Mouse (Mus musculus): ENCODE data around the gene Lmx1a. TPM values are rescaled to one million over a fixed set of nuclear protein-coding genes. Genes with fewer than 3 reads are reported as not detected.

Gene Lmx1a
- polyA plus RNA-seq (2017; shearing (Covaris generic)) = not detected

GRCm38 (mm10) chr1:167689232-167689261, at the start of gene Lmx1a:
Gene Lmx1a, plus strand, starts transcription at chr1:167689237.
- ATAC-seq = no peak

DNA sequence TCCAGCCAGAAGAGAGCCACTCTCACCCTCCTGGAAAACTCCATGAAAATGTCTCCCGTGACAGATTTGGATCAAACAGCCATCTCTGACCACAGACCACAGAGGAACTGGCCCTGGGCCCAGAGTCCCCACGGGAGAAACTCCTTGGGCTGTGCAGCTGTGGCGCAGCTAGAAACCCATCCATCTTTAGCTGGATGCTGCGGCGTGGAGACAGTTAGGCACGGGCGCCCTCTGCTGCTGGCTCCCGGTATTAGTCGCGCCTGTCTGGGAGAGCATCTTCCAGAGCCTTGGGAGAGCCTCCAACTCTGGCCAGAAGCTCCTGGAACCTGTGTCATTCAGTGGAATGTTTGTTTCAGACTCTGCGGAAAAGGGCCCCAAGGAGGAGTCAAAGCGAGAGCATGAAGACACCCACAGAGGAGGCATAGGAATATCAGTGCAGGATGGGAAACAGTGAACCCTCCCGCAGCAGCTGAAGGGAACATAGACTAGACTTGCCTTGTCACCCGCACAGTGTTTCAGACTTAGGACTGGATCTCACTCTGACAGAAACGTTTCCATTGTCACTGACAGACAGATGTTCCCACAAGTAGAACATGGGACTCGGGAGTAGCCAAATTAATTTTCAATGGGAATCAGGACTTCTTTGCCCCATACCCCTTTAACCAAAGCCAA, 44.0 kb upstream of the Lmx1a start:
- no peak for ATAC-seq

GRCm38 (mm10) chr1:167648670-167649069, 40.4 kb upstream of the Lmx1a start:
- ATAC-seq = no peak

DNA sequence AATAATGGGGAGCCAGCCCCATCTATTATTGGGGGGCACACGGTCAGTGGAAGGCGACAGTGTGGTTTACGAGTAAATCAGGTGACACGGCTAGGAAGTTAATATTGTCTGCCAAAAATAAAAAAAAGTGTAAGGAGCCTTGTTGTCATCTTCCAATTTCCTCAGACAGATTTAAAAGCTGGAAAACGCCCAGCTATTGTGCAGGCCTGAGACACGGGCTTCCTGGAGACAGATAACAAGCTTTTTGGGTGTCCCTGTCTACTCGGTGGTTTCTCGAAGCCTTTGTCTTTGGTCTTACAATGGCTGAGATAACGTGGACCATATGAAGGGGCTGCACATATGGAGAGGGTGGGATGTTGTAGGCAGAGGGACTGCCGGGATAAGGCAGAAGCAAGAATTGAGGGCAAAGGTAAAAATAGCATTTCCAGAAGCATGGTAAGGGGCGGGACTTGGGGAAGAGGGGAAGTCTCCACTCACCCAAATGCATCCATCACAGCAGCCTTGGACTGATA, 39.9 kb upstream of the Lmx1a start:
- ATAC-seq = no peak

DNA sequence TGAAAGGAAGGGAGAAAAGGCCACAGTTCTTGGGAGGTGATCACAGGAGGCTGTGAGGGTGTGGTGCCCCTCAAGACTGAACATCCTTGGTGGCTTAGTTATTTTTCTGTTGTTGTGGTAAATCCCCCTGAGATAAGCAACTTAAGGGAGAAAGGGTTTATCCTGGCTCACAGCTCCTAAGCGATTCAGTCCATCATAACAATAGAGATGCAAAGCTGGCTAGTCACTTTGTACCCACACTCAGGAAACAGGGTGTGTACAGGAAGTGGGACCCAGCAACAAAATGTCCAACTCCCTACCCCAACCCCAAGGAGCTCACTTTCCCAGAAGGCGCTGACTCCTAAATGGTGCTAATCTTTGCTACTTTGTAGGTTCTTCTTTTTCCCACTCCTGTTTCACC, 36.7 kb upstream of the Lmx1a start:
- ATAC-seq = no peak

GRCm38 (mm10) chr1:167659065-167659464, 30.0 kb upstream of the Lmx1a start:
- ATAC-seq = no peak

GRCm38 (mm10) chr1:167660521-167661101, 28.4 kb upstream of the Lmx1a start:
- no peak for ATAC-seq

DNA sequence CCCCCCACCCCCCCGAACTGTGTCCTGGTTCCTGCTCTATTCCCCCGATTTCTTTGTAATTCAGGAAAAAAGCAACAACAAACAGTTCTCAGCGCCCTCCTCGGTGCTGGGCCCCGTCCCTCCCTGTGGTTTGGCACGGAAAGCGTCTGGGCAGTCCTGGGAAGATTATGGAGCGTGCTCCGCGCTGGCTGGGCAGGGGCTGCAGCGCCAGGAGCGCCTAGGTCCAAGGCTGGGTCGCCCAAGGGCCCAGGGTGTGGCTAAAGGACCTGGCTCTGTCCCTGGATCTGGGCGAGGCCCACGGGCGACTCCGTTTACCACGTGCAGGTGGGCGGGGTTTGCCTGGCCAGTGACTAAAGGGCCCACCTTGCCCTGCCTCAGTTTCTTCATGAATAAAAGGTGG, 27.9 kb upstream of the Lmx1a start:
- no peak for ATAC-seq

- ATAC-seq = no peak
Observed at GRCm38 (mm10) chr1:167663136-167663535, 25.9 kb upstream of the Lmx1a start.

DNA sequence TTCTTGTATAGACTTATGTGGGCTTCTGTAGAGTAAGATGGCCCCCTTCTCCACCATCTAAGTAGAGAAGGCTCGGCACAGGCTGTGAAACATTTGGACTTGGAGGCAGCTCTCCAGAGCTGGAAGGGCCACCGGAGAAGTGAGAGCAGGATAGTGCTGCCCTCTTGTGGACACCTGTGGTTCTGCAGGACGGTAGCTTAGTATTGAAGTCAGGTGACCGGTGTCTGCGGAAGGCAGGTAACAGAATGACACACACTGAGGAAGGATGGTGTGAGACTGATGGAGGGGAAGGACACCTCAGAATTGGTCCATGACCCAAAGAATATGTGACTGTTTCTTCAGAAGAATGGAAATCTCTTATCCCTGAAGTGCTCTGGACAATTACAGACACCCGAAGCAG, 19.2 kb upstream of the Lmx1a start:
- no peak for ATAC-seq

GRCm38 (mm10) chr1:167672433-167672987, 16.5 kb upstream of the Lmx1a start:
- ATAC-seq = no peak

DNA sequence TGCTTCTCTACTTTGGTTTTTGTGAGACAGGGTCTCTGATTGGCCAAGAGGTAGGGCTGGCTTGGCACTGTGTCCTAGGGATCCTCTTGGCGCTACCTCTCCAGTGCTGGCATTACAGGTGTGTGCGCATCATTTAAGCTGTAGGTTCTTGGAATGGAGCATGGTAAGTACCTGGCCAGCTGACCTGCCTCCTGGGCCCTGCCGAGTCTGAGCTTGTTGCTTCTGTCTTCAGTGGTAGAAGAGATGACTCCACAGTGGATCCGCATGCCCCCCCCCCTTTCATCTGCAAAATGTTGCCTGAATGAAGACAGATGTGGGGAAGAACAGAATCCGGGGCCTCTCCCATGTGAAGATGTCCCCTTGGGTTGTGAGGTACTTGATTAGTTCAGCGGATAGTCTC, 10.0 kb upstream of the Lmx1a start:
- ATAC-seq = no peak

DNA sequence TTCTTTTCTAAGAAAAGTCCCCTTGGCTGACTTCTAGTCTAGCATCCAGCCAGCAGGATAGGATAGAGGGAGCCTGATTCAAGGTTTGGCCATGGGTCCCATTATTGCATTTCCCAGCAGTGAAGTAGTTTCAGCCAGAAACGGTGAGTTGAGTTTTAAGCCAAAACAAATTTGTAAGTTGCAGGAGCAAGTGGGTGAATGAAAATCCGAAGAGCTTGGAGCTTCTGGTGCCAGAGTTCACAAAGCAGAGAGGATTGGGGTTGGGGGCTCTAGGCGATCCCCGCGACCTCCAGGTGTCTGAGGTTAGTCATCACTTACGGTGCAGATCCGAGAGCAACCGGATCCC, 1.1 kb upstream of the Lmx1a start:
- no peak for ATAC-seq

DNA sequence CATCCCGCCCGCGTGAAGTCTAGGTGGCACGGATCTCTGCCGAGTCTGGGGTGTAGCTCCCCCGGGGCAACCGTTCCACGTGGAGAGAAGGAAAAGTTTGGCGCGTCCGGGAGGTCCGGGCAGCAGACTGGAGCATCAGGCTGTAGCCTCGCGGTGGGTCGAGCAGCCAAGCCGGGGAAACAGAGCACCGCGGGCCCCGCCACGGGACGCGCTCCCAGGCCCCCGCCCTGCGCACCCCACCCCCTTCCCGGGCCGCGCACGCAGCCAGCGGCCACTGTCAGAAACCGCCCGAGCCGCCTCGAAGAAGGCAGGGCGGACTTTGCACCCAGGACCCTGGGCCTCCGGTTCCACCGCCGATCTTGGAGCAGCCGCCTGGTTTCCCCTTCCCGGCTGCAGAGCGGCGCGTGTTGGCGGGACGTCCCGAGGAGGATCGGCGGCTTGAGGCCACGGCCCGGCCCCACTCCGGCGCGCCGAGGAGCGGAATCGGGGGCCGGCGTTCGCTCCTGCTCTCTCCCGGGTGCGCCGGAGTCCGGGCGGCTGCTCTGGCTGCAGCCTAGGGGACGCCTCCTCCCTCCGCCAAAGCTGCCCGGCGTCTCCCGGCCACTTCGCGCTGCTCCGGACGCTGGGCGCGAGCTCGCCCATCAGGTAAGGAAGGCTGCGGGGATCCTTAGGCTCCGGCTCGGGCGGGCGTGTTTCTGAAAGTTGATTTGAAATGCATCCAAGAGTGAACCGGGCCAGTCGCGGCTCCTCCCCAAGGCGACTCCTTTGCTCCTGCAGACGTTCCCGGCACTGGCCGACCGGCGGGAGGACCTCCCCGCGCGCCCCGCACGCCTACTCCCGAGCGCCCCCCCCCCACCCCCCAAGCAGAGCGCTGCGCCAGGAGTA, 448 bp upstream of the Lmx1a start:
- no peak for ATAC-seq

DNA sequence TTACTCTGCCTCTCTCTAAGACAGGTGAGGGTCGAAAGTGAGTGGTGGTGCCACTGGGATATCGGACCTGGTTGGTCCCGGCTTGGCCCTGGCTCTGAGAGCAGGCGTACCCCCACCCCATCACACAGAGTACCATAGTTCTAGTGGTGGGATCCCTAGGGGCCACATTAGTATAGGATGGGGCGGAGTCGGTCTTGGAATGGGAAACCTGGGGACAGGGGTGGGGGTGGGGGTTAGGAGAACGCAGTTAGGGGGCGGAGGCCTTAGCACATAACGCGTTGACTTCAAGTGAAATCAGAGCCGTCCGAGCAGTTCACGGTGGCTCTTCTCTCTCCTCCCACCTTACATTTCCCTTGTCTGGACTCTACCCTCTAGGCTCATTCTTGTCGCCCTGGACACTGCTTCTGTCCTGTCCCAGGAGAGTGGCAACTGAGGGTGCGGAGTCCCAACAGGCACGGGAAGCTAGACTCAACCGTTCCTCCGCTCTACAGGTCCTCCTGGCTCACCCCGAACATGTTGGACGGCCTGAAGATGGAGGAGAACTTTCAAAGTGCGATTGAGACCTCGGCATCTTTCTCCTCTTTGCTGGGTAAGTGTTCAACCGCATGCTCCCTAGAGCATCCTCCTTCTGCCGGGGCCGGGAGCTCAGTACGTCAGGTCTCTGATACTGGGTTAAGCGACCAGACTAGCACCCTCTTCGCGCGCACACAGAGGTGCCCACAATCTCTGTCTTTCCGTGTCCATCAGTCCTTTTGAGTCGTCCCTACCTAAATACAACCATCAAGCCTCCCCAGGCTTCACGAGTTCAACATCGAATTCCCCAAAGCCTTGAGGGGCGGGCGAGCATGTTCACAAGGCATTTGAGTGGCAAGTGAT, 463 bp downstream of the Lmx1a start:
- ATAC-seq = no peak

GRCm38 (mm10) chr1:167690138-167690710, 1.2 kb downstream of the Lmx1a start:
- ATAC-seq = no peak

GRCm38 (mm10) chr1:167690716-167691550, 1.9 kb downstream of the Lmx1a start:
- ATAC-seq = no peak

DNA sequence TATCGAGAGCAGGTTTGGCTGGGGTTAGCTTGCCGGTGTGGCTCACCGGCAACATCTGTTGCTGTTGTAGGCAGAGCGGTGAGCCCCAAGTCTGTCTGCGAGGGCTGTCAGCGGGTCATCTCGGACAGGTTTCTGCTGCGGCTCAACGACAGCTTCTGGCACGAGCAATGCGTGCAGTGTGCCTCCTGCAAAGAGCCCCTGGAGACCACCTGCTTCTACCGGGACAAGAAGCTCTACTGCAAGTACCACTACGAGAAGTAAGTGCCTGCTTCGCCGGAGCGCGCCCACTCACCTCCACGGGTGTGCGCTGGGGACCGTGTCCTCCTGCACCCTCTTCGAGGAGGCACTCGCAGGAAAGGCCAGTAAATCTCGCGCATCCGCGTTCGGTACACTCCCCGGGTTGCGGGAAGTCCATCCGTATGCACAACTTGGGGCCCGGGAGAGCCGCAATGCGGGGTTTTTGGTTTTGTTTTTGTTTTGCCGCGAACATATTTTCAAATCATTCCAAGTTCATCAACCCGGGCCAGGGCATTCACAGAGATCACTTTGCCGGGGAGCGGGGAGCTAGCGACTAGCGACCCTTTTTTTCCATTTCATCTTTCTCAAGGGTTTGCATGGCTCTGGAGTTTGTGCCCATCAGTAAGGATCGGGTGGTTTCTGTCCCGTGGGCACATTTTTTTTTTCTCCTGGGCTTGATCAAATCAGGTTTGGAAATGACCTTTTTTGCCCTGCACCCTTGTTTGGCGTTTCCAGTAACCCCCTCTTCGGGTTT, 3.1 kb downstream of the Lmx1a start:
- no peak for ATAC-seq

- ATAC-seq = no peak
Observed at GRCm38 (mm10) chr1:167692683-167693045, 3.6 kb downstream of the Lmx1a start.

GRCm38 (mm10) chr1:167693499-167694240, 4.6 kb downstream of the Lmx1a start:
- ATAC-seq = no peak
